Mouse (Mus musculus) intestine, embryonic 14.5 days (tissue): ENCODE measurements at regions not wholly inside any gene's neighbourhood (a gene's known extent, or its start where the extent isn't known, plus 50 kb on each side); places are given as distances from the start of the nearest gene placed in this dataset.

Experiments used
- ATAC-seq: fragments of 200-750 bp; cut with Nextera tagmentation; replicated peaks from 2 replicates; pipeline ENCODE4 v1.8.0; 2017; ENCODE audit warnings: low read depth, moderate number of reproducible peaks, moderate TSS enrichment, moderate library complexity; ENCODE audit not compliant: low FRiP score, low TSS enrichment
- DNase-seq: peaks from one replicate; pipeline ENCODE4 v3.0.0-alpha.2; 2018; ENCODE audit warnings: low spot score
- H3K27ac ChIP-seq: fragments of 300-500 bp; sonication (generic); 2 replicates; pipeline ENCODE4 v1.5.1; 2014; ENCODE audit warnings: low read depth, mild to moderate bottlenecking, control low read depth
- H3K27me3 ChIP-seq: fragments of 300-500 bp; sonication (generic); replicated peaks from 2 replicates; pipeline ENCODE4 v1.6.1; 2014; ENCODE audit warnings: low read length, control low read depth; ENCODE audit not compliant: control insufficient read depth, insufficient read depth
- H3K36me3 ChIP-seq: fragments of 300-500 bp; sonication (generic); 2 replicates; pipeline ENCODE4 v1.6.1; 2014; ENCODE audit warnings: low read length, control low read depth; ENCODE audit not compliant: control insufficient read depth, insufficient read depth
- H3K4me1 ChIP-seq: fragments of 300-500 bp; sonication (generic); replicated peaks from 2 replicates; pipeline ENCODE4 v1.6.1; 2014; ENCODE audit warnings: low read length, control low read depth, mixed read lengths; ENCODE audit not compliant: control insufficient read depth, insufficient read depth
- H3K4me2 ChIP-seq: fragments of 300-500 bp; sonication (generic); 2 replicates; pipeline ENCODE4 v1.6.1; 2014; ENCODE audit warnings: low read length
- H3K4me3 ChIP-seq: fragments of 300-500 bp; sonication (generic); 2 replicates; pipeline ENCODE4 v1.5.1; 2014; ENCODE audit warnings: low read depth, low read length, control low read depth, mixed read lengths
- H3K9ac ChIP-seq: fragments of 300-500 bp; sonication (generic); 2 replicates; pipeline ENCODE4 v1.6.1; 2014; ENCODE audit warnings: mild to moderate bottlenecking, low read length
- H3K9me3 ChIP-seq: fragments of 300-500 bp; sonication (generic); 2 replicates; pipeline ENCODE4 v1.6.1; 2016; ENCODE audit warnings: low read length, control low read depth; ENCODE audit not compliant: control insufficient read depth
- WGBS: fragments of 180-500 bp; shearing (Covaris S2); extraction: QIAGEN DNeasy Blood & Tissue Kit; methylation state at CpG from one replicate; pipeline ENCODE4 v1.1.7; 2014; 5-methylcytosine and 5-hydroxymethylcytosine counted together

DNA sequence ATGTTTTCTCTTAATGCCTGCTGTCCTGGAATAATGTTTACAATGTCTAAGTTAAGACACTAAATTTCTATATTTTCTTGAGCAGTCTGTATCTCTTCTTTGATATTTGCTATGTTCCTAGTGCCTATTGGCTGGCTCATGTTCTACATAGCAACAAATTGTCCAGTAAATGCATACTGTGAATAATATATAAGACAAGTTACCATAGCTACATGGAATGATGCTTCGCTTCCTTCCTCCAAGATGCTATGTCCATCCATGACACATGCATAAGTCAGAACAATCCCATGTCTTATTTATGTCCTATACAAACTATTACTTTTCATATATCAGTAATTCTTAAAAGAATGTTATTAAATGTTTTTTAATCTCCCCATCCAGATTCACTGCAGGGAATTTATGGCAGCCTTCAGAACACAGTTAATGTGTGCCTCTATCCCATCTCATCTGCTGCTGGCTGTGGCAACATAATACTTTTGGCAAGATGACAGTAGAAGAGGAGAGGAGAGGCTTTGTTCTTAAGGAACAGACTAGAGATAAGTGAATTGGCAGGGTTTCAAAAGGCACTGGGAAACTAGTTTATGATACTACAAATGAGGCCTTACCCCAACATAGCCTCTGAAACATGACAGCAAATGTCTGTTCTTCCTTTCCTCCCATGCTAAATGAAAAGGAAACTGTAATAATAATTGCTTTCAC, 676.9 kb upstream of the 2610301B20Rik start:
- no peak for ATAC-seq

DNA sequence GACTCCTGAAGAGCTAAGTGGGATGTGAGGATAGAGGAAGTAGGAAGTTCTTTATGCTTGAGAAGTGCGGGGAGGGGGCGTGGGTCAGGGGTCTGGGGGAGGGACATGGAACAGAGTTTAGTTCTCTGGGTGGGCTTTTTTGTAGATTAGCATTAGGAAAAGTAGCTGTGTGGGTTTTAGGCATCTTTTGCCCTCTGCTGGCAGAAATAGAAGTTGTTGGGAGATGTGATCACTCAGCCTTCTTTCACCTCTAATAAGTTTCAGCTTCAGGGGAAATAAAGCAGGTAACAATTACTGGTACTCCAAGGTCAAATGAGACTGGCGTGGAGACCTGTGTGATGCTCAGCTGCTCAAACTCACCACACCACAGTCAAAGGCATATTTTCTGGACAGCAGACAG, 672.5 kb upstream of the 2610301B20Rik start:
- Histone ChIP-seq H3K4me2 (no peak overlapping the region), H3K27me3 (no peaks in the 10 kb centered on the region), H3K4me3 (no peak overlapping the region), H3K9me3 (no peaks in the 10 kb centered on the region), H3K36me3 (no peaks in the 10 kb centered on the region), H3K27ac (no peak overlapping the region), H3K9ac (no peak overlapping the region), H3K4me1 (no peaks in the 10 kb centered on the region)
- DNase-seq (no peak), ATAC-seq (no peak)
- WGBS: 34% methylated on average over 3 of the region's 3 CpGs

More for the DNA sequence above, 676.9 kb upstream of the 2610301B20Rik start:
- WGBS: 71% methylated on average over 1 of the region's 1 CpGs
- no peak for DNase-seq
- Histone ChIP-seq H3K9me3 (no peaks in the 10 kb centered on the region), H3K27ac (no peak overlapping the region), H3K4me1 (no peaks in the 10 kb centered on the region), H3K9ac (no peak overlapping the region), H3K27me3 (no peaks in the 10 kb centered on the region), H3K4me3 (no peak overlapping the region), H3K4me2 (no peak overlapping the region), H3K36me3 (no peaks in the 10 kb centered on the region)

DNA sequence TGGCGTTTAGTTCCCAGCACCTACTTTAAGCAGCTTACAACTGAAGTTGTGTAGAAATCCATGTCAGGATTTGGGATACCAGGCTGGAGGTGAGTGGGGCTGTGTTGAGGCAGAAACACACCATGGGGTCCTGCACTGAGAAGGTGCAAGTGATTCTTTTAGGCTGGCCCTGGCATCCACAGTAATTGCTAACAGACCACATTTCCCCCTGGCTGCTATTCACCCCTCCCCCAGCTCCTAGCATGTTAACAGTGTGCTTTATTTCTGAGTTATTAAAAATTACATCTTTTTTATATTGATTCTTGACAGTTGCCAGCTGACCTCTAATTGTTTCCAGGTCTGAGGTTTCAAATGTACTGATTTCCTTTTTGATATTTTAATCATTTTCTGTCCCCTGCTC, 670.1 kb upstream of the 2610301B20Rik start:
- Histone ChIP-seq H3K4me2 (no peak overlapping the region), H3K27ac (no peak overlapping the region), H3K4me1 (no peaks in the 10 kb centered on the region), H3K9me3 (no peaks in the 10 kb centered on the region), H3K9ac (no peak overlapping the region), H3K27me3 (no peaks in the 10 kb centered on the region), H3K4me3 (no peak overlapping the region), H3K36me3 (no peaks in the 10 kb centered on the region)
- ATAC-seq (no peak), DNase-seq (no peak)
- 81% methylated on average over 1 of the region's 1 CpGs for WGBS

DNA sequence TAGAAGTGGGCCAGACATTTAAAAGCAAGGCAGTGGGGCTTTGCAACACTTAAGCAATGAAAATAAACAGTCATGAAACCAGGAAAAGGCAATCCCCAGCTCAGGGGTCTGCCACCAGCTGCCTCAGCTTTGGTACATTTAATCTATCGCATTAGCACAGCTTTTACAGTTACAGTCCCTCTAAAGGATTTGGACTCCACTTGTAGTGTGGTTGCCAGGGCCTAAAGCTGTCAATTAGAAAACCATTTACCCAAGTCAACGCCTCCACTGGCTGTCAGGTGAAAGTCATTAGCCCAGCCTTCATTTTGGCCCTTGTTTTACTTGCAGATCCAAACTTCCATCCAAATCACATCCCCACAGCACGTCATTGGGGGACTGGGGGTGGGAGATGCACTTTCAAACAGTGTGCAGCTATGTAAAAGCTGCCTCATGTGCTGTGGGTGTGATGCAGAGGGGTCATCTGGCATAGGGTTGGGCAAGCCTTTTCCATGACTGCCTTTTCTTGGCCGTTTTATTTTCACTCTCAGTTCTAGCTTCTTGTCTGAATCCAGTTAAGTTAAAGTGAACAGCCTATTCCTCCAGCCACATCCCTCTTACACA, 664.9 kb upstream of the 2610301B20Rik start:
- Histone ChIP-seq H3K4me2 (no peak overlapping the region), H3K36me3 (no peaks in the 10 kb centered on the region), H3K4me3 (no peak overlapping the region), H3K9me3 (no peaks in the 10 kb centered on the region), H3K9ac (no peak overlapping the region), H3K27me3 (no peaks in the 10 kb centered on the region), H3K27ac (no peak overlapping the region), H3K4me1 (no peaks in the 10 kb centered on the region)
- WGBS: 51% methylated on average over 4 of the region's 4 CpGs
- ATAC-seq (no peak), DNase-seq (no peak)

DNA sequence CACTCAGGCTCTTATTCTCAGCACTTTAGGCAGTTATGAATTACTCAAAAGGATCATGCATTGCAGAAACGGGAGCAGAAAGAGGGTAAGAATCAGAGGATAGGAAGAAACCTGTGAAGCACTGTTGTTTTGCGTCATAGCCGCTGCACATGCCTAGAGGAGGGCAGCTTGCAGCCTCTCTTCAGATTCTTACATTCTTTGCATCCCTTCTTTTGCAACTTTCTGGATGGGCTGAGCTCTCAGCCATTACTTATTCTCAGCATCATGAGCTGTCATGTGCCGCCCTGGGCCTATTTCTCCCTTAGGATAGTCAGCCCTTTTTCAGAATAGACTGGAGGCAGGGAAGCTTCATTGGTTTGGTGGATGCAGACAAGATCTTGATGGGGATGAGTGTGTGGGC, 663.0 kb upstream of the 2610301B20Rik start:
- ATAC-seq (no peak), DNase-seq (no peak)
- WGBS: 87% methylated on average over 4 of the region's 4 CpGs
- H3K9ac ChIP-seq: no peak overlapping the region
- H3K4me3 ChIP-seq: no peak overlapping the region
- no peak overlapping the region for H3K27ac ChIP-seq
- H3K9me3 ChIP-seq: no peaks in the 10 kb centered on the region
- H3K36me3 ChIP-seq: no peaks in the 10 kb centered on the region
- H3K4me2 ChIP-seq: no peak overlapping the region
- H3K27me3 ChIP-seq: no peaks in the 10 kb centered on the region
- H3K4me1 ChIP-seq: no peaks in the 10 kb centered on the region

DNA sequence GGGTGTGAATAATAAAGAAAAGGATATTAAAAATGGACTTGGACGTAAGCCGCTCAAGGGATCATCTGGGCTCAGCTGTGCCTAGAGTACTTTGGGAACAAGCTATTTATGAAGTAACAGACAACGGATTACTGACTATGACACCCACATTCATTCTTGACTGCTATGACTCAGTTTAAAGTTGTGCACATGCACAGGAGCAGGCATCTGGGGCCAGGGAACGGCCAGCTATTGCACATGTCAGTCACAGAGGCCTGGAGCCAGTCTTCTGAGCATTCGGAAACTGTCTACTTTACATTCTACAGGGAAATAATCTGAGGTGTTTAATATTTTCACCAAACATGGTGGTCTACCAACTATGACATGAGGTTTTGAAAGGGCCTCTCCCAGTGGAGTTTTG, 639.0 kb upstream of the 2610301B20Rik start:
- no peak overlapping the region for H3K4me3 ChIP-seq
- no peaks in the 10 kb centered on the region for H3K9me3 ChIP-seq
- ATAC-seq (no peak), DNase-seq (no peak)
- 88% methylated on average over 5 of the region's 5 CpGs for WGBS
- no peaks in the 10 kb centered on the region for H3K4me1 ChIP-seq
- no peaks in the 10 kb centered on the region for H3K36me3 ChIP-seq
- H3K9ac ChIP-seq: no peak overlapping the region
- H3K27me3 ChIP-seq: no peaks in the 10 kb centered on the region
- no peak overlapping the region for H3K4me2 ChIP-seq
- H3K27ac ChIP-seq: no peak overlapping the region

DNA sequence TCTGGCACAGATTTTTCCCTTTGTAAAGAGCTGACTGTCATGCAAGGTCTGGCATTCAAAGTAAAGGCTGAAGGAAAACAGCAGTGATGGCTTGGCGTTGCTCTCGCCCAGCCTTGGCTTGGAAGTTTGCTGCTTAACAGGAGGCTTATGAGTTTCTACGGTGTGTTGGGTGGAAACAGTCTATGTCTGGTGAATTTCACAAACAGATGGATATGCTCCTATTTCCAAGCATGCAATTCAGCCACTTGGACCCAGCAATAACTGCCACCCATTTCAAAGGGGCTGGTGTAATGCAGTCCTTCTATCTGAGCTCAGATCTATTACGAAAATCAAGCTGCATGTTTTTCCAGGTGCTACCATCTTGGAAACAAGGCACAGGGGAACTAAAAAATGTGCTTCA, 632.2 kb upstream of the 2610301B20Rik start:
- ATAC-seq: no peak
- no peaks in the 10 kb centered on the region for H3K27me3 ChIP-seq
- H3K4me3 ChIP-seq: no peak overlapping the region
- no peak overlapping the region for H3K4me2 ChIP-seq
- no peaks in the 10 kb centered on the region for H3K4me1 ChIP-seq
- DNase-seq: no peak
- no peak overlapping the region for H3K9ac ChIP-seq
- WGBS: 70% methylated on average over 4 of the region's 4 CpGs
- H3K9me3 ChIP-seq: no peaks in the 10 kb centered on the region
- H3K36me3 ChIP-seq: no peaks in the 10 kb centered on the region
- no peak overlapping the region for H3K27ac ChIP-seq

DNA sequence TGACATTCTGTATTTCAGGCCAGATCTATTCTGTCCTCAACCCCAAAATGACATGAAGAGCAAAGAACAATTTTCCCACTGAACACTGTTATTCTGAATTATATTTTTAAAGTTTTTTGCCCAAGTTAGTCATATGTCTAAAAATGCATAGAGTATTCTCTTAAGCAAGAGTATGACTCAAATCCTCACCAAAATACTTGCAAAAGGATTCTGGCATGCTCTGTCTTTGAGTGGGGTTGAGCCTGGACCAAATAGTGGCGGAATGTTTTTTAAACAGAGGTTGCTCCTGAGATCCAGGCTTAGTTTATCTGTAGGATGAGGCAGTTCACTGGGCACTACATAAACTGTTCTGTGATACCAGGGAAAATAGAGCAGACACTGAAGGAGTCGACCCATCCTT, 631.4 kb upstream of the 2610301B20Rik start:
- H3K9me3 ChIP-seq: no peaks in the 10 kb centered on the region

More for the DNA sequence above, 631.4 kb upstream of the 2610301B20Rik start:
- DNase-seq (no peak), ATAC-seq (no peak)
- Histone ChIP-seq H3K4me2 (no peak overlapping the region), H3K9ac (no peak overlapping the region), H3K27ac (no peak overlapping the region), H3K4me3 (no peak overlapping the region), H3K27me3 (no peaks in the 10 kb centered on the region), H3K36me3 (no peaks in the 10 kb centered on the region), H3K4me1 (no peaks in the 10 kb centered on the region)
- WGBS: 73% methylated on average over 2 of the region's 2 CpGs
